Mouse (Mus musculus): ENCODE results near the gene P2rx2. TPM values are rescaled to one million over a fixed set of nuclear protein-coding genes. Genes with fewer than 3 reads are reported as not detected.

P2rx2 gene
- polyA plus RNA-seq, 1 experiment from 2014 or later, result not detected

GRCm38 (mm10) chr5:110363822-110364545 is 21.0 kb upstream of the P2rx2 start:
- WGBS (ENCODE audit: insufficient replicate concordance), result 56% methylated on average over 11 of the region's 11 CpGs
- Histone ChIP-seq H3K4me1 (replicated peaks) (peaks cover 13% of the 10 kb centered on the region), H3K4me3 (replicated peaks) (peak overlapping the region; percentile 55), H3K27me3 (peaks cover 24% of the 10 kb centered on the region), H3K9ac (peak overlapping the region; percentile 37; the same call in 1 of the 2 replicates), H3K9me3 (replicated peaks) (no peaks in the 10 kb centered on the region), H3K27ac (no peak overlapping the region), H3K36me3 (peaks cover 8% of the 10 kb centered on the region), H3K4me2 (peak overlapping the region; percentile 77)
- ATAC-seq (ENCODE audit: low read depth), result no peak
- no peak for DNase-seq

- no peak overlapping the region for H3K27ac ChIP-seq
- peak overlapping the region; percentile 77 for H3K4me2 ChIP-seq
- H3K9ac ChIP-seq, result peak overlapping the region; percentile 37; the same call in 1 of the 2 replicates
- peaks cover 13% of the 10 kb centered on the region for H3K4me1 ChIP-seq (replicated peaks)
- H3K4me3 ChIP-seq (replicated peaks), result peak overlapping the region; percentile 55
- peaks cover 8% of the 10 kb centered on the region for H3K36me3 ChIP-seq
- peak; percentile 77 for ATAC-seq (ENCODE audit: low read depth)
- H3K27me3 ChIP-seq, result peaks cover 24% of the 10 kb centered on the region
- 5% methylated on average over 62 of the region's 72 CpGs for WGBS (ENCODE audit: insufficient replicate concordance)
- peak; percentile 35 for DNase-seq
- H3K9me3 ChIP-seq (replicated peaks), result no peaks in the 10 kb centered on the region
Measured at GRCm38 (mm10) chr5:110363179-110363821, 20.3 kb upstream of the P2rx2 start.

- H3K4me3 ChIP-seq (replicated peaks), result peak overlapping the region; percentile 55
- peak overlapping the region; percentile 37; the same call in 1 of the 2 replicates for H3K9ac ChIP-seq
- no peak for DNase-seq
- peaks cover 24% of the 10 kb centered on the region for H3K27me3 ChIP-seq
- H3K4me2 ChIP-seq, result peak overlapping the region; percentile 77
- peaks cover 13% of the 10 kb centered on the region for H3K4me1 ChIP-seq (replicated peaks)
- peaks cover 6% of the 10 kb centered on the region for H3K36me3 ChIP-seq
- 2% methylated on average over 28 of the region's 28 CpGs for WGBS (ENCODE audit: insufficient replicate concordance)
- no peak overlapping the region for H3K27ac ChIP-seq
- no peaks in the 10 kb centered on the region for H3K9me3 ChIP-seq (replicated peaks)
- ATAC-seq (ENCODE audit: low read depth), result peak; percentile 32
Measured at GRCm38 (mm10) chr5:110362813-110363178, 19.8 kb upstream of the P2rx2 start.

GRCm38 (mm10) chr5:110361465-110361864 is 18.5 kb upstream of the P2rx2 start:
- WGBS (ENCODE audit: insufficient replicate concordance), result 74% methylated on average over 6 of the region's 6 CpGs
- Histone ChIP-seq H3K4me3 (replicated peaks) (no peak overlapping the region), H3K4me2 (no peak overlapping the region), H3K9ac (no peak overlapping the region), H3K4me1 (replicated peaks) (peaks cover 13% of the 10 kb centered on the region), H3K27ac (no peak overlapping the region), H3K36me3 (no peaks in the 10 kb centered on the region), H3K27me3 (peaks cover 24% of the 10 kb centered on the region), H3K9me3 (replicated peaks) (no peaks in the 10 kb centered on the region)
- ATAC-seq (ENCODE audit: low read depth), result no peak
- DNase-seq, result no peak

- H3K36me3 ChIP-seq, result no peaks in the 10 kb centered on the region
- DNase-seq (peak; percentile 48), ATAC-seq (ENCODE audit: low read depth) (no peak)
- WGBS (ENCODE audit: insufficient replicate concordance), result 35% methylated on average over 9 of the region's 9 CpGs
- H3K9me3 ChIP-seq (replicated peaks), result no peaks in the 10 kb centered on the region
- H3K4me1 ChIP-seq (replicated peaks), result 0 out of 2 replicates have a peak, but pooled peaks cover under 1% of the 10 kb centered on the region
- no peak overlapping the region for H3K9ac ChIP-seq
- H3K4me2 ChIP-seq, result no peak overlapping the region
- H3K27me3 ChIP-seq, result peaks cover 24% of the 10 kb centered on the region
- H3K27ac ChIP-seq, result no peak overlapping the region
- no peak overlapping the region for H3K4me3 ChIP-seq (replicated peaks)
Measured at GRCm38 (mm10) chr5:110357531-110358179, 14.6 kb upstream of the P2rx2 start.

GRCm38 (mm10) chr5:110354716-110355115 is 11.7 kb upstream of the P2rx2 start:
- ATAC-seq (ENCODE audit: low read depth) (no peak), DNase-seq (no peak)
- no peaks in the 10 kb centered on the region for H3K36me3 ChIP-seq
- 20% methylated on average over 7 of the region's 7 CpGs for WGBS (ENCODE audit: insufficient replicate concordance)
- H3K9ac ChIP-seq, result no peak overlapping the region
- no peak overlapping the region for H3K4me3 ChIP-seq (replicated peaks)
- no peak overlapping the region for H3K4me2 ChIP-seq
- H3K9me3 ChIP-seq (replicated peaks), result no peaks in the 10 kb centered on the region
- H3K27ac ChIP-seq, result no peak overlapping the region
- peaks cover 18% of the 10 kb centered on the region for H3K27me3 ChIP-seq
- no peaks in the 10 kb centered on the region for H3K4me1 ChIP-seq (replicated peaks)

GRCm38 (mm10) chr5:110347006-110347405 is 4.0 kb upstream of the P2rx2 start:
- Histone ChIP-seq H3K4me3 (replicated peaks) (no peak overlapping the region), H3K36me3 (no peaks in the 10 kb centered on the region), H3K27ac (no peak overlapping the region), H3K27me3 (peaks cover 35% of the 10 kb centered on the region), H3K9ac (no peak overlapping the region), H3K4me1 (replicated peaks) (peaks cover 11% of the 10 kb centered on the region), H3K4me2 (no peak overlapping the region), H3K9me3 (replicated peaks) (no peaks in the 10 kb centered on the region)
- no peak for ATAC-seq (ENCODE audit: low read depth)
- DNase-seq, result no peak
- 50% methylated on average over 8 of the region's 8 CpGs for WGBS (ENCODE audit: insufficient replicate concordance)

- no peak overlapping the region for H3K9ac ChIP-seq
- DNase-seq (no peak), ATAC-seq (ENCODE audit: low read depth) (no peak)
- WGBS (ENCODE audit: insufficient replicate concordance), result 46% methylated on average over 4 of the region's 4 CpGs
- peaks cover 47% of the 10 kb centered on the region for H3K27me3 ChIP-seq
- H3K4me1 ChIP-seq (replicated peaks), result peaks cover 11% of the 10 kb centered on the region
- H3K4me3 ChIP-seq (replicated peaks), result no peak overlapping the region
- H3K9me3 ChIP-seq (replicated peaks), result no peaks in the 10 kb centered on the region
- H3K36me3 ChIP-seq, result no peaks in the 10 kb centered on the region
- H3K4me2 ChIP-seq, result no peak overlapping the region
- no peak overlapping the region for H3K27ac ChIP-seq
Measured at GRCm38 (mm10) chr5:110345553-110345952, 2.5 kb upstream of the P2rx2 start.

- no peak within 1 kb of the TSS for H3K4me3 ChIP-seq (replicated peaks)
- 41% methylated on average over 4 of the region's 4 CpGs for WGBS (ENCODE audit: insufficient replicate concordance)
- H3K27me3 ChIP-seq, result peaks cover 47% of the 10 kb centered on the region
- peaks cover 2% of the 10 kb centered on the region; the same call in 1 of the 2 replicates for H3K36me3 ChIP-seq
- no peak within 1 kb of the TSS for H3K4me2 ChIP-seq
- DNase-seq (no peak), ATAC-seq (ENCODE audit: low read depth) (no peak)
- no peak within 1 kb of the TSS for H3K27ac ChIP-seq
- H3K9ac ChIP-seq, result no peak within 1 kb of the TSS
- H3K9me3 ChIP-seq (replicated peaks), result no peaks in the 10 kb centered on the region
- H3K4me1 ChIP-seq (replicated peaks), result peaks cover 11% of the 10 kb centered on the region
Measured at GRCm38 (mm10) chr5:110344524-110344923, 1.5 kb upstream of the P2rx2 start, which contains the start of gene Lrcol1. TSS of gene Lrcol1 (plus strand) at chr5:110344730.

GRCm38 (mm10) chr5:110338792-110339191 is 4.2 kb downstream of the P2rx2 start:
- Histone ChIP-seq H3K27me3 (peaks cover 30% of the 10 kb centered on the region), H3K36me3 (peaks cover 54% of the 10 kb centered on the region), H3K9me3 (replicated peaks) (no peaks in the 10 kb centered on the region), H3K27ac (no peak overlapping the region), H3K4me2 (no peak overlapping the region), H3K9ac (no peak overlapping the region), H3K4me1 (replicated peaks) (peaks cover 11% of the 10 kb centered on the region), H3K4me3 (replicated peaks) (no peak overlapping the region)
- 76% methylated on average over 2 of the region's 2 CpGs for WGBS (ENCODE audit: insufficient replicate concordance)
- DNase-seq (no peak), ATAC-seq (ENCODE audit: low read depth) (no peak)

GRCm38 (mm10) chr5:110330508-110330907 is 12.5 kb downstream of the P2rx2 start:
- H3K9ac ChIP-seq, result no peak overlapping the region
- 47% methylated on average over 3 of the region's 3 CpGs for WGBS (ENCODE audit: insufficient replicate concordance)
- no peak overlapping the region for H3K27ac ChIP-seq
- no peaks in the 10 kb centered on the region for H3K27me3 ChIP-seq
- no peaks in the 10 kb centered on the region for H3K4me1 ChIP-seq (replicated peaks)
- peaks cover 94% of the 10 kb centered on the region for H3K36me3 ChIP-seq
- DNase-seq (no peak), ATAC-seq (ENCODE audit: low read depth) (no peak)
- no peak overlapping the region for H3K4me2 ChIP-seq
- no peak overlapping the region for H3K4me3 ChIP-seq (replicated peaks)
- no peaks in the 10 kb centered on the region for H3K9me3 ChIP-seq (replicated peaks)
